Mouse (Mus musculus): ENCODE results near the gene Ugt1a9.

Gene Ugt1a9

GRCm38 (mm10) chr1:88258881-88259642 is 188.5 kb downstream of the Ugt1a9 start:
- no peak for DNase-seq (ENCODE audit: low read depth, low spot score)

GRCm38 (mm10) chr1:88259643-88260024 is 189.0 kb downstream of the Ugt1a9 start:
- DNase-seq (ENCODE audit: low read depth, low spot score): no peak

GRCm38 (mm10) chr1:88260114-88260513 is 189.5 kb downstream of the Ugt1a9 start:
- no peak for DNase-seq (ENCODE audit: low read depth, low spot score)

- DNase-seq (ENCODE audit: low read depth, low spot score): no peak
Observed at GRCm38 (mm10) chr1:88260604-88261377, 190.2 kb downstream of the Ugt1a9 start.

- DNase-seq (ENCODE audit: low read depth, low spot score): no peak
Observed at GRCm38 (mm10) chr1:88261706-88262105, 191.1 kb downstream of the Ugt1a9 start.

- DNase-seq (ENCODE audit: low read depth, low spot score): no peak
Observed at GRCm38 (mm10) chr1:88262255-88262654, 191.7 kb downstream of the Ugt1a9 start.

GRCm38 (mm10) chr1:88262961-88263360 is 192.4 kb downstream of the Ugt1a9 start:
- DNase-seq (ENCODE audit: low read depth, low spot score): no peak

GRCm38 (mm10) chr1:88263778-88264177 is 193.2 kb downstream of the Ugt1a9 start:
- DNase-seq (ENCODE audit: low read depth, low spot score): no peak

- no peak for DNase-seq (ENCODE audit: low read depth, low spot score)
Observed at GRCm38 (mm10) chr1:88264237-88264868, 193.8 kb downstream of the Ugt1a9 start.

GRCm38 (mm10) chr1:88264869-88265240 is 194.3 kb downstream of the Ugt1a9 start:
- DNase-seq (ENCODE audit: low read depth, low spot score): no peak

GRCm38 (mm10) chr1:88266123-88266522 is 195.5 kb downstream of the Ugt1a9 start:
- DNase-seq (ENCODE audit: low read depth, low spot score): no peak

GRCm38 (mm10) chr1:88267489-88267888 is 196.9 kb downstream of the Ugt1a9 start:
- no peak for DNase-seq (ENCODE audit: low read depth, low spot score)

- DNase-seq (ENCODE audit: low read depth, low spot score): no peak
Observed at GRCm38 (mm10) chr1:88268070-88268469, 197.5 kb downstream of the Ugt1a9 start.
